ENCODE assay signal across 23 mouse cellular contexts in genomic region chr5:65543491-65543890, GRCm38 (mm10). TPM values are rescaled to one million over a fixed set of nuclear protein-coding genes. Genes with fewer than 3 reads are reported as not detected.
A peak's percentile ranks its signal among the peaks of the same experiment; 100 is the strongest.
DNase-seq lines count a peak whose midpoint lies in the region; ATAC-seq and TF ChIP-seq lines count a peak whose summit lies in the region.
"Had no signal": no experiment of that assay in that cellular context is flagged by ENCODE, and none has a peak within 500 bp of the region (broad histone marks: within the 10 kb centered on the region; RNA-seq: fewer than 3 reads in every experiment).

No protein-coding gene starts in this region.

- no peak overlapping the region for H3K4me2 ChIP-seq in kidney, postnatal 0 days (ENCODE audit: low read length)
- H3K4me2 ChIP-seq: embryonic facial prominence, embryonic 12.5 days; forebrain, embryonic 13.5 days; forebrain, embryonic 15.5 days had no signal

- WGBS in kidney, postnatal 0 days, result 89% methylated on average over 1 of the region's 1 CpGs

- H3K27ac ChIP-seq in kidney, postnatal 0 days, result peak overlapping the region; percentile 13; the same call in 1 of the 2 replicates
- H3K27ac ChIP-seq in ES-E14 (ENCODE audit: insufficient read depth, low read depth, low read length, poor library complexity, severe bottlenecking) (no peak overlapping the region), MEL (ENCODE audit: control insufficient read depth, low read depth, low read length) (no peak overlapping the region)
- H3K27ac ChIP-seq: embryonic facial prominence, embryonic 10.5 days; embryonic facial prominence, embryonic 12.5 days; forebrain, embryonic 13.5 days; forebrain, embryonic 15.5 days had no signal

- TF ChIP-seq CTCF in kidney, postnatal 0 days (IDR thresholded peaks at IDR 0.05; ENCODE audit: low read depth), result no peak
- no peak for TF ChIP-seq CTCF in MEL (IDR thresholded peaks at IDR 0.05 in 2 of 3, conservative IDR thresholded peaks at IDR 0.05 in 1 of 3; ENCODE audit: control insufficient read depth in 1 of 3, insufficient read depth in 1 of 3, low read depth in 2 of 3, low read length in 3 of 3, poor library complexity in 1 of 3, severe bottlenecking in 1 of 3)

- H3K36me3 ChIP-seq in kidney, postnatal 0 days (ENCODE audit: insufficient read depth, low read length), result no peaks in the 10 kb centered on the region
- H3K36me3 ChIP-seq in ES-E14 (ENCODE audit: control insufficient read depth, insufficient read depth, low read length, poor library complexity, severe bottlenecking), result no peaks in the 10 kb centered on the region; the same call in 1 of the 2 replicates
- H3K36me3 ChIP-seq in MEL (ENCODE audit: control insufficient read depth in 1 of 2, insufficient read depth in 2 of 2, low read length in 2 of 2), result peaks cover 18 to 54% of the 10 kb centered on the region in 2 experiments
- H3K36me3 ChIP-seq: forebrain, embryonic 15.5 days had no signal

- no peaks in the 10 kb centered on the region for H3K9me3 ChIP-seq in kidney, postnatal 0 days (replicated peaks; ENCODE audit: low read length)
- H3K9me3 ChIP-seq in ES-E14 (ENCODE audit: control insufficient read depth, insufficient read depth, low read depth, low read length), result no peaks in the 10 kb centered on the region
- no peaks in the 10 kb centered on the region for H3K9me3 ChIP-seq in MEL (replicated peaks; ENCODE audit: insufficient read depth, low read length)
- H3K9me3 ChIP-seq: embryonic facial prominence, embryonic 10.5 days; embryonic facial prominence, embryonic 12.5 days; forebrain, embryonic 13.5 days; forebrain, embryonic 15.5 days; G1E had no signal

- no peak for DNase-seq in kidney, postnatal 0 days (ENCODE audit: low spot score)
- no peak for DNase-seq in kidney, adult 18-20 months
- DNase-seq in ES-E14 (ENCODE audit: low read depth, low spot score) (no peak), MEL (ENCODE audit: low read depth, low spot score) (no peak)
- no peak for DNase-seq in adrenal gland, postnatal 4 days (ENCODE audit: low spot score in 2 of 2)
- DNase-seq: adrenal gland, adult 2 months; adrenal gland, postnatal 10 days; adrenal gland, postnatal 25 days; cerebellum, adult 11-12 months; cerebellum, adult 2 months; cerebellum, adult 9-10 months; cerebellum, postnatal 10 days; cerebellum, postnatal 25 days; forebrain, postnatal 0 days had no signal

- no peak overlapping the region for H3K4me3 ChIP-seq in kidney, postnatal 0 days (replicated peaks; ENCODE audit: low read depth, low read length)
- H3K4me3 ChIP-seq in ES-E14 (ENCODE audit: insufficient read depth in 1 of 2, low read depth in 1 of 2, low read length in 2 of 2, poor library complexity in 1 of 2, severe bottlenecking in 1 of 2), result no peak overlapping the region
- no peak overlapping the region for H3K4me3 ChIP-seq in MEL (ENCODE audit: control insufficient read depth in 1 of 2, insufficient read depth in 1 of 2, low read depth in 2 of 2, low read length in 2 of 2)
- H3K4me3 ChIP-seq: embryonic facial prominence, embryonic 10.5 days; embryonic facial prominence, embryonic 12.5 days; forebrain, embryonic 13.5 days; forebrain, embryonic 15.5 days had no signal

- ATAC-seq in kidney, postnatal 0 days (replicated peaks; ENCODE audit: low FRiP score, low read depth), result no peak
- ATAC-seq: forebrain, embryonic 13.5 days; forebrain, embryonic 15.5 days; forebrain, postnatal 0 days had no signal

- no peaks in the 10 kb centered on the region for H3K27me3 ChIP-seq in kidney, postnatal 0 days (ENCODE audit: insufficient read depth, low read length)
- no peaks in the 10 kb centered on the region for H3K27me3 ChIP-seq in MEL (ENCODE audit: control insufficient read depth in 1 of 2, insufficient read depth in 2 of 2, low read length in 2 of 2)
- H3K27me3 ChIP-seq: embryonic facial prominence, embryonic 12.5 days; forebrain, embryonic 13.5 days; forebrain, embryonic 15.5 days had no signal

- no peak for TF ChIP-seq POLR2A in MEL (IDR thresholded peaks at IDR 0.05; ENCODE audit: control insufficient read depth in 1 of 2, insufficient read depth in 1 of 2, low read depth in 1 of 2, low read length in 2 of 2, poor library complexity in 1 of 2)

- H3K4me1 ChIP-seq in kidney, postnatal 0 days (replicated peaks; ENCODE audit: insufficient read depth, low read length), result no peaks in the 10 kb centered on the region; the same call in 1 of the 2 replicates
- H3K4me1 ChIP-seq in ES-E14 (ENCODE audit: control insufficient read depth in 2 of 2, insufficient read depth in 2 of 2, low read length in 2 of 2, poor library complexity in 1 of 2) (peaks cover 7 to 19% of the 10 kb centered on the region in 2 experiments; a peak in 3 of 4 replicates), MEL (ENCODE audit: control insufficient read depth in 1 of 2, insufficient read depth in 2 of 2, low read length in 2 of 2) (peaks cover 16 to 17% of the 10 kb centered on the region in 2 experiments)

- no peak for TF ChIP-seq RAD21 in MEL (IDR thresholded peaks at IDR 0.05; ENCODE audit: low read depth, low read length)

- in situ Hi-C loops in ES-E14 (cut with MboI; ENCODE audit: low sequenced_read_pairs in 2 of 2, unreplicated experiment in 2 of 2), result no loop called here

- no peak overlapping the region for H3K9ac ChIP-seq in kidney, postnatal 0 days (ENCODE audit: low read depth, low read length)
- no peak overlapping the region for H3K9ac ChIP-seq in ES-E14 (ENCODE audit: insufficient read depth, low read depth, low read length, poor library complexity, severe bottlenecking)
- H3K9ac ChIP-seq in MEL (ENCODE audit: control insufficient read depth, low read depth, low read length, poor library complexity, severe bottlenecking), result no peak overlapping the region
- H3K9ac ChIP-seq: embryonic facial prominence, embryonic 12.5 days; forebrain, embryonic 13.5 days; forebrain, embryonic 15.5 days; forebrain, postnatal 0 days had no signal

- no peak for TF ChIP-seq EP300 in MEL (IDR thresholded peaks at IDR 0.05; ENCODE audit: low read depth in 1 of 2, low read length in 2 of 2)

- H3K79me2 ChIP-seq in MEL (ENCODE audit: control insufficient read depth, insufficient read depth, low read length, poor library complexity), result peaks cover 75% of the 10 kb centered on the region

TF ChIP-seq in ES-E14, 5 proteins besides CTCF, POLR2A, EP300 and RAD21:
- no peak for TF ChIP-seq ZC3H11A (IDR thresholded peaks at IDR 0.05; ENCODE audit: borderline replicate concordance, low read depth, low read length)
- peak; percentile 65 for TF ChIP-seq ZNF384 (IDR thresholded peaks at IDR 0.05; ENCODE audit: low read depth, low read length)
TF ChIP-seq in ES-E14: peak in this region for 1.

TF ChIP-seq in MEL, 35 proteins besides CTCF, POLR2A, EP300 and RAD21:
- TF ChIP-seq ZNF384 (IDR thresholded peaks at IDR 0.05; ENCODE audit: low read depth, low read length), result peak; percentile 51; the same call in 1 of the 2 replicates
- TF ChIP-seq USF2 (IDR thresholded peaks at IDR 0.05; ENCODE audit: borderline replicate concordance in 1 of 2, insufficient read depth in 1 of 2, low read depth in 1 of 2, low read length in 2 of 2), result no peak

RNA-seq across cellular contexts. Expression of gene Ube2k, which starts 6.5 kb away (rescaled TPM):
- 146 and 152 TPM in 2 replicates for polyA plus RNA-seq in kidney, postnatal 0 days (2015; fragmentation: Nextera tagmentation; extraction: Ambion mirVana)
- 77.1 and 101 TPM in 2 replicates for total RNA-seq in ES-E14 (2012; rRNA removed)
- total RNA-seq in MEL (2012; rRNA removed), result 52.9 and 65.5 TPM in 2 replicates
- 100 to 1,000 TPM in 1 of 2 experiments, not detected in 1; 231 TPM for polyA plus RNA-seq in MEL (2012; ENCODE audit: insufficient read depth in 1 of 2, insufficient read length in 2 of 2, low read depth in 1 of 2, low replicate concordance in 2 of 2, missing spikeins in 1 of 2)
- total RNA-seq in adrenal gland, postnatal 4 days (2021), result 10 to 100 TPM; 84.9 to 85.8 TPM

RNA-seq across cellular contexts. Expression of gene Smim14, which starts 6.5 kb away (rescaled TPM):
- 192 and 199 TPM in 2 replicates for polyA plus RNA-seq in kidney, postnatal 0 days (2015; fragmentation: Nextera tagmentation; extraction: Ambion mirVana)
- total RNA-seq in ES-E14 (2012; rRNA removed) (18.9 and 23.5 TPM in 2 replicates), MEL (2012; rRNA removed) (17.9 and 18.8 TPM in 2 replicates)
- 10 to 100 TPM in 1 of 2 experiments, not detected in 1; 29.8 TPM for polyA plus RNA-seq in MEL (2012; ENCODE audit: insufficient read depth in 1 of 2, insufficient read length in 2 of 2, low read depth in 1 of 2, low replicate concordance in 2 of 2, missing spikeins in 1 of 2)
- total RNA-seq in adrenal gland, postnatal 4 days (2021), result 100 to 1,000 TPM; 115 to 117 TPM

RNA-seq across cellular contexts. Expression of gene Gm43552, which starts 50.9 kb away (rescaled TPM):
- polyA plus RNA-seq in kidney, postnatal 0 days (2015; fragmentation: Nextera tagmentation; extraction: Ambion mirVana), result 0.96 TPM in 1 of 2 replicates, not detected in the other
- total RNA-seq in ES-E14 (2012; rRNA removed) (not detected in 2 replicates), MEL (2012; rRNA removed) (not detected in 2 replicates)
- polyA plus RNA-seq in MEL (2012; ENCODE audit: insufficient read depth in 1 of 2, insufficient read length in 2 of 2, low read depth in 1 of 2, low replicate concordance in 2 of 2, missing spikeins in 1 of 2), result 1 to 10 TPM in 1 of 2 experiments, not detected in 1; 1.7 TPM
- not detected for total RNA-seq in adrenal gland, postnatal 4 days (2021)
- total RNA-seq: adrenal gland, postnatal 10 days; forebrain, postnatal 0 days; G1E had no signal
- polyA plus RNA-seq: C2C12; cerebellum, adult 2 months; cortical plate, adult 2 months; embryonic facial prominence, embryonic 10.5 days; embryonic facial prominence, embryonic 12.5 days; embryonic facial prominence, embryonic 14.5 days; forebrain, embryonic 11.5 days; forebrain, embryonic 13.5 days; forebrain, embryonic 15.5 days; forebrain, postnatal 0 days had no signal
